Mouse (Mus musculus): ENCODE measurements around the gene Ankrd11.

Gene Ankrd11

DNA sequence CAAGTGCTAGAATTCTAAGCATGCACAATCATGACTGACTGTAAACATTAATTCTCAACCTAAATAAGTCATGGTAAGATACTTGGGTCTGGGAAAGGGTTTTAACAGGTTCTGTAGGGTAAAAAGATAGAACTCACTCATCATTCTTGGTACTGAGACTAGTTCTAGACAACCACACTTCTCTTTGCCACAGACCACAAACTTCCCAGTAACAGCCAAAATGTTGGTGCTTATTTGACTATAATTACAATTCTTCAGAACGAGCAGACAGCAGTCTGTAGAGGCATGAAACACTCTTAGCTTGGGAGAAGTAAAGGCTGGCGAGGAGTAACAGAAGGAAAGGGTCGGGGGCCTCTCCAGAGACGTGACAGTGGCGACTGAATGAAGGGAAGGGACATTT, 80.0 kb downstream of the Ankrd11 start:
- DNase-seq (ENCODE audit: extremely low read depth, low read depth): no peak

DNA sequence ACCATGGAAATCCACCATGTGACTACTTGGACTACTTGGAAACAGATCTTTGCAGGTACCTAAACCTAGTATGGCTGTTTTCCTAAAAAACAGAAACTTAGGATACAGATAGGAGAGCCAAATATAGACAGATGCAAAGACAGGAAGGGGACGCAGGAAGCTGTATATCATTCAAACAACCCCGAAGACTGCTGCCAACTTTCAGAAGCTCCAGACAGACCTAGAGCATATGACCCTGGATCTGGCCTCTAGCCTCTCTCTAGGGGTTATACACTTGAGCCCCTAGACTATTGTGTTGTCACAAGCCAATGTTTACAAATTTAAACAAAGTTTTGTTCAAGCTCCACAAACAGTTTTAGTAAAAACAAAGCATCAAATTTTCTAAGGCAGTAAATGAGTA, 80.6 kb downstream of the Ankrd11 start:
- DNase-seq (ENCODE audit: extremely low read depth, low read depth): no peak

DNA sequence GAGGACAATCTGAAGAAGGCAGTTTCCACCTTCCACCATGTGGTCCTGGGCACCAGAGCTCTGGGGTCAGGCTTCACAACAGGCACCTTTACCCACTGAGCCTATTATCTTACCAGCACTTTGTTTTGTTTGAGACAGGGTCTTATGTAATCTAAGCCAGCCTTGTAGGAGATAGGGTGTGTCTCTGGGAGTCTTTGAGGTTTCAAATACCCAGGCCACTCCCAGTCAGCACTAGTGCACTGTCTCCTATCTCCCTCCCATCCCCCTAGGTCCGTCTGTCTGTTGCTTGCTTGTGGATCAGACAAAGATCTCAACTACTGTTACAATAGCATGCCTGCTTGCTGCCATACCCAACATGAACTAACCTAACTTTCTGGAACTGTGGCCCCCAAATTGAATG, 81.1 kb downstream of the Ankrd11 start:
- DNase-seq (ENCODE audit: extremely low read depth, low read depth): peak; percentile 73

DNA sequence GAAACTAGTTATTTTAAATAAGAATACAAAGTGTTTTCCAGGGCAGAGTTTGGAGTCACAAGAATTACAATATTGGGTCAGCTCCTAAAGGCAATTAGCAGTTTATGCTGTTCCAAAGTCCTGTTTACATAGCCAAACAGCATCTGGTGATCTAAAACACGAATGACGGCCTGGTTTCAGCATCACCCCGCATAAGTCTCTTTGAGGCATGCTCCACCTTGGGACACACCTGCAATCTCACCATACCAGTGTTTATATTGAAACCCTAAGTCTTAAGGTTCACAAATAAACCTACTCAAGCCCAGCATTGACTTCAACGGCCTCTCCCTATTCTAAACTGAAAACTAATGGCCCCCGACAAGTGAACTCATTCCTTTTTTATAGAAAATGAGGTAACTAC, 81.8 kb downstream of the Ankrd11 start:
- no peak for DNase-seq (ENCODE audit: extremely low read depth, low read depth)

- DNase-seq (ENCODE audit: extremely low read depth, low read depth): peak; percentile 29
Observed at GRCm38 (mm10) chr8:122955997-122956396, 86.1 kb downstream of the Ankrd11 start.

GRCm38 (mm10) chr8:122955195-122955594, 86.9 kb downstream of the Ankrd11 start:
- no peak for DNase-seq (ENCODE audit: extremely low read depth, low read depth)

DNA sequence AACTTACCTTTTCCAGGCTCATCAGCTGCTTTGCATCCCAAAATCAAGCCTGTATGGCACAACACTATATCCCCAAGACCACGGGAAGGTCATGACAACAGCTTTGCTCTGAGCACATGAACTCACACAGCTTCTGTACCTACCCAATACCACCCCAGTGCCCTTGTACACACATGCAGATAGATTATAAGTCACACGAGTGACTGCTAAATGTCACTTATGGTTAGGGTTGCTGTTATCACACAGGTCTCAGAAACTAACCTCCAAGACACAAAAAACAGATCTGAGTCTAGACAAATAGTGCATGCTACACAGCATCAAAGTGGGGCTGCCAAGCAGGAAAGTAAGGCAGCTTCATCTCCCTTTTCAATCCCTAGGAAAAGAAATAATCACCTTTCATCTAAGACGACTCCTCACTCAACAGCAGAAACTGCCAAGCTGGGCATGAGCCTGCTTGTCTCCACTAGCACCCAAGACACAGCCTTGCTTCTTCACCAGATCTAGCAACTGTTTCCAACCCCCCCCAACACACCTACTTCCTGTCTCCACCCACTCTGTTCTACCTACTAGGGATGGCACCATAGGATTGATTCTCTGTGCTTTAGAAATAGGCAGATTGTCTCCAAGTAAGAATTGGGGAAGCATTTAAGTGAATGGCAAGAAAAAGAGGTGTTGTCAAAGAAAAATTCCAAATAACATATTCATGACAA, 87.8 kb downstream of the Ankrd11 start:
- no peak for DNase-seq (ENCODE audit: extremely low read depth, low read depth)

- DNase-seq (ENCODE audit: extremely low read depth, low read depth): no peak
Observed at GRCm38 (mm10) chr8:122953028-122953427, 89.0 kb downstream of the Ankrd11 start.

DNA sequence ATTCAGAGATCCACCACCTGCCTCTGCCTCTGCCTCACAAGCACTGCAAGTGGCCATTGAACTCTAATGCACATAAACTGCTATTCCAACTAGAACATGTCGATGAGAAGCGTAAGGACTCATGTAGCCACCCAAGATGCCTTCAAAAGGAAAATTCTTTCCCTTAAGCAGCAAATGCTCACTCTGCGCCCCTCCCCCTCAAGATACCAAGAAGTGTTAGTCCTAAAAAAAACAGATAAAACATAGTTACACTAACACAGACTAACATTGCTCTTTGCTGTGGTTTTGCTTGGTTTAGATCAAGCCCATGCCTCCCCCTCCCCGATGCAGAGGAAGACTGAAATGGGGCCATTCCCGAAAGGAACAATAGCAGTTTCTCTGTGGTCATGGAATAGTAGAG, 90.6 kb downstream of the Ankrd11 start:
- no peak for DNase-seq (ENCODE audit: extremely low read depth, low read depth)

DNA sequence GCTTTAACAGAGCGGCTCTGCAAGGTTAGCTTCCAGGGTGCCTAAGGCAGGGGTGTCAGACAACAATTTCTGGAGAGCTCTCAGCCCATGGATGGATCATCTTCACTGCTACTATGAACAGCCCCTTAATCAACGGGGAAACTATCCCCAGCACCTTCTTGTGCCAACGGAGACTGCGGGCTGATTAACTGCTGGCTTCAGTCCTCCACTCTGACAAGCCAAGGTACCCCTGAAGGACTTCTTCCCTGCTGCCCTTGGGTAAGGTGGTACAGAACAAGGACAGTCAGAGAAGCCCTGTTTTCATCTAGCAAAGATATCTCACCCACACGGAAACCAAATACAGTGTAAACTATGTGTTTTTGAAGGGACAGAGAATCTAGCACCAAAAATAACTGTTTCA, 92.4 kb downstream of the Ankrd11 start:
- DNase-seq (ENCODE audit: extremely low read depth, low read depth): no peak

DNA sequence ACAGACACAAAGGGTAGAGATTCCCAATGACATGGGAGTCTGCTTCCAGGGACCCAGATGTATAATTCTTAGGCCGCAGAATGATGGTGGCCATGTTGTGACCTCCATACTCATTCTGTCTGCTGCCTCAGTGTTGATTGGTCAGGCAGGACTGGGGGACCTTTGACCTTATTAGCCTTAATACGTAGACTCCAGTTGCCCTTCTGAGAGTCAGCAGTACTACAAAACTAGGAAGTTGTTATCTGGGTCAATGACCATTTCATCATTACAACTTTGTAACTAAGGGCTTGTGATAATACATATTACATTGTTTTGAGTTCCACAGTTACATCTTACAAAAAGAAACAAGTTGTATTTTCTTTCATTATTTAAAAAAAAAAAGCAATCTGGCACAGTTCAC, 96.3 kb downstream of the Ankrd11 start:
- no peak for DNase-seq (ENCODE audit: extremely low read depth, low read depth)

GRCm38 (mm10) chr8:122942803-122943713, 99.0 kb downstream of the Ankrd11 start:
- DNase-seq (ENCODE audit: extremely low read depth, low read depth): no peak

GRCm38 (mm10) chr8:122938591-122938990, 103.5 kb downstream of the Ankrd11 start:
- no peak for DNase-seq (ENCODE audit: extremely low read depth, low read depth)

- no peak for DNase-seq (ENCODE audit: extremely low read depth, low read depth)
Observed at GRCm38 (mm10) chr8:122938170-122938569, 103.9 kb downstream of the Ankrd11 start.

DNA sequence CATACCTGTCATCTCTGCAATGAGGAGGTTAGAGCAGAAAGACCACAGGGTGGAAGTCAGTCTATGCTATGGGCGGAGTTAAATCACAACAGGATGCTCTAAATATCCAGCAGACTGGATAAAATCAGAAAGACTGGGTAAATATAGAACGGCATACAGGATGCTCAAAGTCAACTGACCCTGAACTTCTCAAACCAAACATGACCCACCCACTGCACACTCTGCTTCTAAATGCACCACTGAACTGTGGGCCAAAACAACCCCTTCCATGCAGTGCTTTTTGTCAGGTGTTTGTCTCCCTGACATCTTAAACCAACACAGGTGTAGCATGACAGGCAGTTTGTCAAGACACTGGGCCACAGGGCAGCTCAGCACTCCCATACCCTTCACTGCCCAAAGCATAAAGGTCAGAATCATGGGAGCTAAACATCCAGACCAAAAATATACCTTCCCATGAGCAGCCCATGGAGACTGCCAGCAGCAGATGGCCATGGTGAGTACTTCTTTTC, 104.5 kb downstream of the Ankrd11 start:
- DNase-seq (ENCODE audit: extremely low read depth, low read depth): no peak

DNA sequence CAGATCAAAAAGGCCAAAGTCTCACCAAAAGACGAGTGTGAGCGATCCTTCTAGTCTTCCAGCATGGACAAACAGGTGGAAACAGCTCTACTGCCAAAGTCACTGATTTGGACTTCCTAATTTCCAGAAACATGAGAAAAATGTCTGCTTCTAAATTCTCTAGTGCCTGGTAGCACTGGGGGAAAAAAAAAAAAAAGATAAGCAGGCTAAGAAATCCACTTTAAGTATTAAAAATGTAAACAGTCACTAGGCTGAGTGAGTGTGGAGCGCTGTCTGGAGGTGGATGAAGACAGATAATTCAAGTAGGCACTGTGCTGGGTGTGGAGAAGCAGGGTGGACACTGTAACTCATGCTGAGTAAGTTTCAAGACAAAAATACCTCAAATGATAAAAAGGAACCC, 106.2 kb downstream of the Ankrd11 start:
- no peak for DNase-seq (ENCODE audit: extremely low read depth, low read depth)

DNA sequence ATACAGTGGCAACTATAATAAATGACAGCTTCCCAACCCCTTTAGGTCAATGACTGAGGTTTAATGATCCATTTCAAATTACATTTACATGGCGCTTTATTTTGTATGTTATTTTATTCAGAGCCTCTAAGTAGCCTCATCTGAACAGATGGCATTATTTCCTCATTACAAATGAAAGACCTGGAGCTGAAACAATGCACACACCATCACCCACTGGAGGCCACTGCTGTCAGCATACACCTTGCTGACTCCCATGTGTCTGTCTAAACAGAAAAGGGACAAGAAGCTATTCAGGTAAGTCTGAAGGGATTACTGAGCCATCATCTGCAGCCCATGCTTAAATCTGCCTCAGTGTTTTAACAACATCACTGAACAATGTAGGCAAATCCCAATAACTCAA, 107.0 kb downstream of the Ankrd11 start:
- no peak for DNase-seq (ENCODE audit: extremely low read depth, low read depth)

- DNase-seq (ENCODE audit: extremely low read depth, low read depth): peak; percentile 34
Observed at GRCm38 (mm10) chr8:122933973-122934372, 108.1 kb downstream of the Ankrd11 start.

GRCm38 (mm10) chr8:122932561-122932959, 109.5 kb downstream of the Ankrd11 start:
- DNase-seq (ENCODE audit: extremely low read depth, low read depth): peak; percentile 61

DNA sequence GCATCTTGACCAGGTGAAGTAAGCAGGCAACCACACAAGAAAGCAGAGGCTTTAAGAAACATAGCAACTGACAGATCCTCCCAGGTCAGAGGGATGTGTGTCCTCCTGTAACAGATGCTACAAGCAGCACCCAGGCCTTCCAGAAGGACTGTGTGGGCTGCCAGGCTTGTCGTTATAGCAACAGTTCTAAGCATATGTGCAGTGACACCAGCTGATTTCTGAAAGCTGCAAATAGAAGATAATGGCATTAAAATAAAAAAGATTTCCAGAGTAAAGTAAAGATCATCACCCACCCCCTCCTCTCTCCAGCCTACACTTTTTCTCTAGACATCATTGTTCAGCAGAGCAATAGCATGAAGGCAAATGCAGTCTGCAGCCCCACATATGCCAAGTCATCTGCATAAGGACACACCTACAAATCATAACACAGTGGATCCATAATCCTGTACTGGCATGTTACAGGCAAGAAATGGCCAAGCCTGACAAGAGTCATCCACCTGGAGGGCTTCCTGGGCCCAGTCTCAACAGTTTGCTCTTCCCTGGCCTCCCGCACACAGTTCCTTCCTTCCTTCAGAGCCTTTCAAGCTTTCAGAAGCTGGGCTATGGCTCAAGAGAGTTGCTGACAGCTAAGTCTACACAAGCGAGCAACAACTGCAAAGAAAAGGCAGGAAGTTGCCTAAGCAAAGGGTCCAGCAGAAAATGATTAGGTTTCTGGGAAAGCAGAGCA, 110.1 kb downstream of the Ankrd11 start:
- DNase-seq (ENCODE audit: extremely low read depth, low read depth): no peak

GRCm38 (mm10) chr8:122928631-122929224, 113.3 kb downstream of the Ankrd11 start:
- no peak for DNase-seq (ENCODE audit: extremely low read depth, low read depth)
